ENCODE assay signal across 9 mouse cellular contexts in genomic region chr11:5415617-5416338, GRCm38 (mm10). TPM values are rescaled to one million over a fixed set of nuclear protein-coding genes. Genes with fewer than 3 reads are reported as not detected.
DNase-seq lines count a peak whose midpoint lies in the region; ATAC-seq lines count a peak whose summit lies in the region.
"Had no signal": no experiment of that assay in that cellular context is flagged by ENCODE, and none has a peak within 500 bp of the region (broad histone marks: within the 10 kb centered on the region; RNA-seq: fewer than 3 reads in every experiment).

No protein-coding gene starts in this region.

- H3K27ac ChIP-seq in forebrain, embryonic 15.5 days (replicated peaks): peak overlapping the region; percentile 25
- peak overlapping the region; percentile 63 for H3K27ac ChIP-seq in intestine, embryonic 14.5 days (ENCODE audit: low read depth)
- peak overlapping the region; percentile 69 for H3K27ac ChIP-seq in limb, embryonic 10.5 days

- no peaks in the 10 kb centered on the region for H3K27me3 ChIP-seq in forebrain, embryonic 15.5 days
- no peaks in the 10 kb centered on the region for H3K27me3 ChIP-seq in intestine, embryonic 14.5 days (replicated peaks; ENCODE audit: control insufficient read depth, insufficient read depth, low read length)
- no peaks in the 10 kb centered on the region for H3K27me3 ChIP-seq in limb, embryonic 10.5 days (ENCODE audit: low read depth, poor library complexity, severe bottlenecking)
- H3K27me3 ChIP-seq: liver, embryonic 13.5 days had no signal

- no peaks in the 10 kb centered on the region for H3K36me3 ChIP-seq in forebrain, embryonic 15.5 days
- no peaks in the 10 kb centered on the region for H3K36me3 ChIP-seq in intestine, embryonic 14.5 days (ENCODE audit: control insufficient read depth, insufficient read depth, low read length)
- H3K36me3 ChIP-seq in limb, embryonic 10.5 days: no peaks in the 10 kb centered on the region
- H3K36me3 ChIP-seq: liver, embryonic 13.5 days had no signal

- peak; percentile 24 for DNase-seq in thymus, postnatal 14 days
- no peak for DNase-seq in thymus, postnatal 10 days (ENCODE audit: low spot score in 2 of 2)
- no peak for DNase-seq in intestine, embryonic 14.5 days (ENCODE audit: low spot score)
- DNase-seq in limb, embryonic 10.5 days (ENCODE audit: low spot score): peak; percentile 68
- peak; percentile 75 for DNase-seq in naive thymus-derived CD4-positive, alpha-beta T cell, adult 2 months (ENCODE audit: low read depth)
- DNase-seq in testis, postnatal 10 days (ENCODE audit: low spot score): no peak
- DNase-seq: liver, embryonic 13.5 days had no signal

- 8% methylated on average over 6 of the region's 6 CpGs for WGBS in forebrain, embryonic 15.5 days
- 9% methylated on average over 6 of the region's 6 CpGs for WGBS in intestine, embryonic 14.5 days
- WGBS in limb, embryonic 10.5 days: 10% methylated on average over 6 of the region's 6 CpGs

- H3K9ac ChIP-seq in forebrain, embryonic 15.5 days (replicated peaks): no peak overlapping the region
- H3K9ac ChIP-seq in intestine, embryonic 14.5 days (ENCODE audit: low read length): no peak overlapping the region
- H3K9ac ChIP-seq: liver, embryonic 13.5 days had no signal

- no peak overlapping the region for H3K4me2 ChIP-seq in forebrain, embryonic 15.5 days (replicated peaks)
- peak overlapping the region; percentile 7 for H3K4me2 ChIP-seq in intestine, embryonic 14.5 days (ENCODE audit: low read length)
- H3K4me2 ChIP-seq: liver, embryonic 13.5 days had no signal

- H3K9me3 ChIP-seq in forebrain, embryonic 15.5 days: no peaks in the 10 kb centered on the region
- no peaks in the 10 kb centered on the region for H3K9me3 ChIP-seq in intestine, embryonic 14.5 days (ENCODE audit: control insufficient read depth, low read length)
- H3K9me3 ChIP-seq in limb, embryonic 10.5 days (replicated peaks): no peaks in the 10 kb centered on the region
- H3K9me3 ChIP-seq: liver, embryonic 13.5 days had no signal

- peaks cover 39% of the 10 kb centered on the region for H3K4me1 ChIP-seq in forebrain, embryonic 15.5 days
- H3K4me1 ChIP-seq in intestine, embryonic 14.5 days (replicated peaks; ENCODE audit: control insufficient read depth, insufficient read depth, low read length): peaks cover 41% of the 10 kb centered on the region
- peaks cover 66% of the 10 kb centered on the region for H3K4me1 ChIP-seq in limb, embryonic 10.5 days

- 0 out of 2 replicates have a peak, but pooled peaks have one; percentile 41 for ATAC-seq in forebrain, embryonic 15.5 days (replicated peaks)
- ATAC-seq in intestine, embryonic 14.5 days (replicated peaks; ENCODE audit: low FRiP score, low TSS enrichment, low read depth): 0 out of 2 replicates have a peak, but pooled peaks have one; percentile 41
- no peak for ATAC-seq in megakaryocyte, adult 5-6 weeks (ENCODE audit: poor library complexity, severe bottlenecking)

- no peak overlapping the region for H3K4me3 ChIP-seq in forebrain, embryonic 15.5 days
- H3K4me3 ChIP-seq in intestine, embryonic 14.5 days (ENCODE audit: low read depth, low read length): no peak overlapping the region
- peak overlapping the region; percentile 16; the same call in 1 of the 2 replicates for H3K4me3 ChIP-seq in limb, embryonic 10.5 days
- H3K4me3 ChIP-seq: liver, embryonic 13.5 days had no signal

RNA-seq across cellular contexts. Expression of gene Znrf3, which starts 28.9 kb away (rescaled TPM):
- 6.9 and 7.4 TPM in 2 replicates for polyA plus RNA-seq in forebrain, embryonic 15.5 days (2015; fragmentation: Nextera tagmentation; extraction: Ambion mirVana)
- polyA plus RNA-seq in intestine, embryonic 14.5 days (2014; fragmentation: Nextera tagmentation; extraction: Ambion mirVana): 12.0 and 12.8 TPM in 2 replicates
- polyA plus RNA-seq in limb, embryonic 10.5 days (2016; fragmentation: Nextera tagmentation; extraction: Ambion mirVana): 12.8 and 12.9 TPM in 2 replicates
- total RNA-seq in megakaryocyte, adult 5-6 weeks (2015): 0.68 and 2.2 TPM in 2 replicates
- total RNA-seq in megakaryocyte, adult 5-6 weeks (2017): 0.57 and 0.70 TPM in 2 replicates

Comparison
In these comparisons a context has a peak if more than half of its experiments do, and no peak if none do; other contexts are left out.
1. DNase-seq: peak in thymus, postnatal 14 days (single experiment), limb, embryonic 10.5 days (single experiment) and naive thymus-derived CD4-positive, alpha-beta T cell, adult 2 months (single experiment); none in thymus, postnatal 10 days (0 of 2), intestine, embryonic 14.5 days (single experiment) and testis, postnatal 10 days (single experiment).
2. Peak in every context shown above with its lines, with median percentiles within 50 percentile points of each other: H3K27ac ChIP-seq.